Mouse (Mus musculus) c-Kit-positive CD71-positive TER-119-negative erythroid progenitor cells, embryonic 14.5 days (primary cell): Measurements from ENCODE around the gene Hax1.

Experiments used
- DNase-seq: peaks from one replicate; pipeline ENCODE4 v3.0.0-alpha.2; 2013; ENCODE audit warnings: low read depth

Gene Hax1

DNA sequence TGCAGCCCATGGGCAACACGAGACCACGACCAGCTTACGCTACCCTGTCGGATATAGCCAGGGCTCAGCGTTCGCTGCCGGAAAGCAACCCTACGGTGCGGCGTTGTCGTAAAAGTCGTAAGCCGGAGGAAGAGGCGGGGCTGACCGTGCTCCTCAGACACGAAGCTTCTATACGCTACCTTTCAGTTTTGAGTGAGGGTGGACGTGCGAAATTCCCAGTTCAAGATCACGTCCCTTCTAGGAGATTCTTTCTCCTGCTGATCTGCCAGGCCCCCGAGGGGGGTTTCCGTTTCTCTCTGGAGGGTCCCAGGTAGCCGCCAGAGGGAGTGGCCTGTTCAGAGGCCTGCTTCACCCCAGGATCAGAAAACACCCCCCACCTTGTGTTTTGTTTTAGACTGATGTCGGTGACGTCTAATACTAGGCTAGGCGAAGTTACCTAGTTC lies at the start of gene Hax1:
Hax1 (minus strand) TSS at position 169 of the 443 bp plus-strand sequence.
- peak; percentile 91 for DNase-seq

DNA sequence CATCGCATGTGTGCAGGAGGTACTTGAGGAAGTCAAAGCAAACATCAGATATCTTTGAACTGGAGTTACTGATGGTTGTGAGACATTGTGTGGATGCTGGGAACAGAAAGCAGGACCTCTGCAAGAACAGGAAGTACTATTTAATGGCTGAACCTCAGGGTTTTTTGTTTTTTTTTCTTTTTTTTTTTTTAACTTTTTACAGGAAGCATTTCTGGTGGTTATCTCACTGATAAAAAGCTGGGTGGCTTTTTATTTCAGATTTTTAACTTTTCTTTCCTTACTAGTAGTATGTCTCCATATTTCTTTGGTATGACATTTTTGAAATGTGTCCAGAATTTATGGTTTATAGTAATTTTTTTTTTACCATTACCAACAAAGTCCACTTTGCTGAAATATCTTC lies 37.7 kb upstream of the Hax1 start:
- no peak for DNase-seq

DNA sequence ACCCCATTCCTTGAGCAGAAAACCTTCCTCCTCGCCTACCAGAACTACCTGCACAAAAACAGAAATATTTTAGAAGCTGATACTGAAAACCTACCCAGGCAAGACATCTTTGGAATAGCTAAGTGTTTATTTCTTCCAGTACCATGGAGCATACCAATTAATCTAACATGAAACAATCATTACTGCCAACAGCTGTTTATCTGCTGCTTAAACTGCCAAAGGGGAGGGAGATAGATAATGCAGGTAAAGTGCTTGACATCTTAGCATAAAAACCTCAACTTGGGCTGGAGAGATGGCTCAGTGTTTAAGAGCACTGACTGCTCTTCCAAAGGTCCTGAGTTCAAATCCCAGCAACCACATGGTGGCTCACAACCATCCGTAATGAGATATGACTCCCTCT lies 36.1 kb upstream of the Hax1 start:
- DNase-seq: no peak

GRCm38 (mm10) chr3:90016626-90017025 lies 18.0 kb upstream of the Hax1 start:
- no peak for DNase-seq

DNA sequence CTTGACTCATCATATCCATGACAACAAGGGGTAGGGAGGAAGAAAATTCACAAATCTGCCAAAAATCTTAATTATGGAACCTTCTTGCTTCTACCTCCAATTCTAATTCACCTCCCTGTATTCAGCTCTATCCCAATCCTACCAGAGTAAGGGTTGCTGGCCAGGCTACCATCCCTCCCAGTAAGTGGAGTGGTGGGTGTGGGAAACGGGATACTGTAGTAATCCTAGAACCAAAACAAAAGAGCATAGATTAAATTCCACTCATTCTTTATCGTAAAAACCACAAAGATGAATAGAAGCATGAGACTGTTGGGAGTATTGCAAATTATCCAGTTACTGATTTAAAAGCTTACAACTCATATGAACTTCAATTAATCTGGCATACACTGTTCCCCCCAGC lies 11.7 kb upstream of the Hax1 start:
- DNase-seq: no peak

DNA sequence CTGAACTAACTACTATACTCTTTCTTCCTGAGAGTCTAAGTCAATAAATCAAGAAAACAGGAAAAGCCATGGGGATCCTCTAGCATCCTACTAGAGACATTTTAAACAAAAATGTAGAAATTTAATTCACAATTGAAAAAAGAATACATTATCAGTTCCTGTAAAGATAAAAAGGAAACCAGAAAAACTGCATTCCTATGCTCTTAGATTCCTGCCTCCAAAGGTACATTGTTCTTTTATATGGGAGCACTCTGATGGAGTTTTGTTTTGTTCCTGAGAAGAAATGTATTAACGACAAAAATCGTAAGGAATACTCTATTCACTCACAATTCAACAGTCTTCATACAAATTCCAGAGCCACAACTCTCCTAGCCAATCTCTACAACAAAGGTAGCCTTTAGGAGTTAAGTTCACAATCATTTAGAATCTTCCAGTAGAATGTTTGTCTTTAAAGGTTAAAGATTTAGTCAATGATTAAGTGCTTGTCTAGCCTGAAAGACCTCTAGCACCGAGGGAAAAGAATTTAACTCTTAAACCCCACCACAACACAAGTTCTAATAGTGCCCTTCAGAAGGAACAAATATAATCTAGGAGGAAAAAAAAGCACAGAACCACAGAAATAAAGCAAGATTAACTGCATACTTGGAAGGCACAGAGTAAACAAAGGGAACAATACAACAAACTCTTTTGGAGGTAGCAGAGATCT lies 5.7 kb upstream of the Hax1 start:
- no peak for DNase-seq

GRCm38 (mm10) chr3:89999830-90000229 lies 1.2 kb upstream of the Hax1 start:
- DNase-seq: no peak

DNA sequence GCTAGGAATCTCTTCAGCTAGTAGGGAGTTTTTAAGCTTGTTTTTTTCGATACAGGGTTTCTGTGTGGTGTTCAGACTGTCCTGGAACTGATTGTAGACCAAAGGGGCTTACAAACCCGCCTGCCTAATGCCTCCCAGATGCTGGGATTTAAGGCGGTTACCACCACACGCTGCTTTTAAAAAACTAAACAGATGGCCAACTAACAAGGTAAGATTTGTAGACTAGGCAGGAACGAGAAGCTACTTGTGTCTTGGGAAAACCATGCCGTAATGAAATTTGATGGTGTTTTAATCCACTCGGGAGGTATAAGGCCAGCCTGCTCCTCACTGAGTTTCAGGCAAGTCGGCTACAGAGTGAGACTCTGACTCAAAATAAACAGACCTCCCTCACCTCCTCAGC lies 510 bp upstream of the Hax1 start:
- DNase-seq: no peak

DNA sequence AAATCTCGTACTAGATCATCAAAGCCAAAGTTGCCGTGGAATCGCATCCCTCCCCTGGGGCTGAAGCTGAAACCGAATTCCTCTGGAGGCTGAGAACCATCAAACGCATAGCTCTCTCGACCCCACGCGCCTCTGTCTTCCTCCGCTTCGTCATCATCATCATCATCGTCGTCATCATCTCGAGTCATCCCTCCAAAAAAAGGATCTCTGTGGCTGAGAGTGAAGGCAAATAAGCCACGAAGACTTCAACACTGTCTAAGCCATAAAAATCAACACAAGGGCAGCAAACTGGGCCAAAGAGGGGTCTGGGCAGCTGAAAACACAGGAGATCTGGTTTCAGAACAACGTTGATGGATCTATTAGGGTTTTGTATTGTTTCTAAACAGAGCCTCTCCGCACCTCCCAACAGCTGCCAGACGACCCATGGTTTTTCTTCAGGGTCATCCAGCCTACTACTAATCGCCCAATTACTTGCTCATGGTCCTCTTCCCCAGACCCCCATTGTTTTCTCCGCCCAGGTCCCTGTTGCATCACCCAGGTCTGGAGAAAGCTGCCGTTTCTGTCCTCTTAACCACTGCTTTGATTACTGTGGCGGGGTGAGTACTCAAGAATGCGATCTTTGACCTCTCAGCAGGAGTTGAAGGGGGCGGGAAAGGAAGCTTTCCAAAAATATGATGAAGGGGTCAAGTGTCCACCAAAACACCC lies 637 bp downstream of the Hax1 start:
- peak; percentile 47 for DNase-seq

DNA sequence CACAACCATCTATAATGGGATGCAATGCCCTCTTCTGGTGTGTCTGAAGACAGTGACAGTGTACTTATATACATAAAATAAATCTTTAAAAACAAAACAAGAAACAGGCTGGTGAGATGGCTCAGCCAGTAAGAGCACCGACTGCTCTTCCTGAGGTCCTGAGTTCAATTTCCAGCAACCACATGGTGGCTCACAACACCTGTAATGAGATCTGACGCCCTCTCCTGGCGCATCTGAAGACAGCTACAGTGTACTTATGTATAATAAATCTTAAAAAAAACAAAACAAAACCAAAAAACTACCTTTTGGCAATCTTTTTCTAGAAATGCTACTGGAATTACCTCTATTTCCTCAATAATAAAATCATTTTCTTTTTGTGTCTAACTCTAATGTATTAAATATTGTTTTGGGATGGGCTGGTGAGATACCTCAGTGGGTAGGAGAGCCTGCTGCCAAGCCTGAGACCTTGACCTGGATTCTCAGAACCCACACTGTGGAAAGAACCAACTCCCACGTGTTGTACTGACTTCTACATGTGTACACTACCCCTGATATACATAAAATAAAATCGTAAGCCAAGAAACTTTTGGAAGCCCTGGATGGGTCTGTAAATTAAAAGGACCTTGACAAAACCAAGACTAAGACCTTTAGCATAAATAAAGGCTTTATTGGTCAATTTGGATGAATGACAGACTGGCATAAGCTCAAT lies 3.6 kb downstream of the Hax1 start:
- DNase-seq: no peak

DNA sequence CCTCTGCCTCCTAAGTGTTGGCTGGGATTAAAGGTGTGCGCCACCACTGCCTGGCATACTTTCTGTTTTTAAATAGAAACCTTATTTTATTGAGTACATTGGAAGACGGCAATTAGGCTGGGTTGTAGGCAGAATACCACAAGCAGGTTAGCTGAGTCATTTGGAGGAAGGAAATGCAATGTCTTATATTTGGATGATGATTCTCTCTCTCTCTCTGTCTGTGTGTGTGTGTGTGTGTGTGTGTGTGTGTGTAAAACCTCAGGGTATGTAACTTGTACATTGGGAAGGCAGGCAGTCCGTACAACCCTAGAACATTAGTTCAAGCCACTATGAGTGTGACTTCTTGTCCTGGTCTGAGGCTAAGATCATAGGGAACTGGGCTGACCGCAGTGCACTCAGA lies 10.8 kb downstream of the Hax1 start:
- no peak for DNase-seq

DNA sequence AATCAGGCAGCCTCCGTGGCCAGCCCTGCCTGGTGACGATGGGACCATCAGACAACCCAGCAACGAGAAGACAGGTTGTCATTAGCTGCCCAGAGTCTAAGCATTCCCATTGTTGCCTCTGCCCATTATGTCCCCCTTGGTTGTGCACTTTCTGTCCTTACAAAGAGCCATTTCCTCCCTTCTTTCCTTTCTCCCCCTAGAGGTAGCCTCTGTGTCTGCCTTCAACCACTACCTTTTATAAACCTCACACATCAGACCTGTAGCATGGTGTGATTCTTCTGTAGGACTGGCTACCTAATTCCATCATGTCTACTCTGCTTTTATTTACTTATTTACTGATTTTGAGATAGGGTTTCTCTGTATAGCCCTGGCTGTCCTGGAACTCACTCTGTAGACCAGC lies 11.4 kb downstream of the Hax1 start:
- DNase-seq: no peak

GRCm38 (mm10) chr3:89982426-89982825 lies 16.2 kb downstream of the Hax1 start:
- DNase-seq: no peak

- no peak for DNase-seq
Measured at GRCm38 (mm10) chr3:89976859-89977258, 21.7 kb downstream of the Hax1 start.

DNA sequence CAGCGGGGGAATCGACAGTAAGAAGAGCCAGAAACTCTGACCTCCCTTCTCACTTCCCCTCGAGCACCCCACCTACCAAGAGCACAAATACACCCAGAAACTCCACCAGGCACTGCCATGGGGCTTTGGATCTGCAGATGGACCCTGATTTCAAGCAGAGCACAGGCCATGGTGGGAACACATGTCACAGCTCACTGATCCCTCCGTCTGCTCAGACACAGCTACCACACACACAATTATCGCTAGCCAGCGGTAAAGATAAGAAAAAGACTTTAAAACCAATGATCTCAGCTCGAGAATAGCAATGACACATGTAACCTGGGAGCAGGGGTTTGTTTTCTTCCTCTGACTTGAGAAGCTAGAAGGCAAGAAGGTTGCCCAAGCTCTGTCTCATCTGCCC lies 30.1 kb downstream of the Hax1 start:
- DNase-seq: no peak

- DNase-seq: peak; percentile 38
Measured at GRCm38 (mm10) chr3:89966946-89967345, 31.6 kb downstream of the Hax1 start.

DNA sequence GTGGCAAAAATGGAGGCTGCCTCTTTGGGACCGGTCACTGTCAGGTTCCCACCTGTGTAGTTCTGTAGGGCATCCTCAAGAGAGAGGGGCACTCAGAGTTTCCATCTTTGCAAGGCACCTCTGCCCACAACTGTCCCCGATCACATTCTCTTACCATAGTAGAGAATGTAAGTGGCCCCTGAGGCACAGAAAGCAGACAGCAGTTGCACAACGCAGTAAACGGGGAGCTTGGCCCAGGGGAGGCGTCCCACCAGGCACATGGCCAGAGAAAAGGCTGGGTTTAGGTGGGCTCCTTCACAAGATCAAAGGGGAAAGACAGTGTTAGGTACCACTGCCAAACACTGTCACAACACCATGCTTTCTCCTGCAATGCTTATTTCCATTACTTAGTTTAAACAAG lies 32.6 kb downstream of the Hax1 start:
- DNase-seq: no peak

- DNase-seq: no peak
Measured at GRCm38 (mm10) chr3:89965557-89965956, 33.0 kb downstream of the Hax1 start.

DNA sequence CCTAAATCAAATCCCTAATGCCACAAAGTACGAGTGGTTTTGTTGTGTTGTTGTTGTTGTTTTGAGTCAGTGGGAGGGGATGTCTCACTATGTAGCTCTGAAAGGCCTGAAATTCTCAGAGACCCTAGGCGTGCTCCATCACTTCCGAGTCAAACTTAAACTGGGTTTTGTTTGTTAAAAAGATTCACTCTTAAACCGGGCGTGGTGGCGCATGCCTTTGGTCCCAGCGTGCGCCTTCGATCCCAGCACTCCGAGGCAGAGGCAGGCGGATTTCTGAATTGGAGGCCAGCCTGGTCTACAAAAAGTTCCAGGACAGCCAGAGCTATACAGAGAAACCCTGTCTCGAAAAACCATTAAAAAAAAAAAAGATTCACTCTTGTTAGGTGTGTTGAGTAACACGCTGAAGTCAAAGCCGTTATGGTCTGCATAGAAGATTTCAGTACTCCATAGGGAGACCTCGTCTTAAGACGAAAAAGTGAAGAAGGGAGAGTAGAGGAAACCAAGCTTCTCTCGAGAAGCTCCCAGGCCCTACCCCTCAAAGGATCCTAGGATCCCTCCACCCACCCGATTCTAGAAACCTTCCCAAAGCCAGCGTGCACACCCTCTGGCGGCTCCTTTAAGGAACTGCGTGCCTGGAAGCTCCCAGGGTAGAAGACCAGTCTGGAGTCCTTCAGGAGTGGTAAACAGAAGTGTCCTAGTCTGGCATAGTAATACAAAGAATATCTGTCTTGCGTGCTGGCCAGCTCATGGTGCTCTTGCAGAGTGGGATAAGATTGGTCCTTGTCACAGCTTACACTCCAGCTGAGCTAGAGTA lies 34.4 kb downstream of the Hax1 start:
- DNase-seq: peak; percentile 34

GRCm38 (mm10) chr3:89963221-89963763 lies 35.3 kb downstream of the Hax1 start, which contains the start of gene Atp8b2:
TSS of gene Atp8b2 (minus strand) at chr3:89963508.
- no peak for DNase-seq

- no peak for DNase-seq
Measured at GRCm38 (mm10) chr3:89962751-89963220, 35.8 kb downstream of the Hax1 start.
